Mouse (Mus musculus) cerebellum, postnatal 14 days (tissue): ENCODE results near the gene Wnt3.
A peak's percentile ranks its signal among the peaks of the same experiment; 100 is the strongest.

Experiments
- DNase-seq, 2 experiments: peaks; one replicate each; pipeline ENCODE4 v3.0.0; 2021; ENCODE audit warnings: mixed read lengths in 2 of 2

The Wnt3 gene

DNA sequence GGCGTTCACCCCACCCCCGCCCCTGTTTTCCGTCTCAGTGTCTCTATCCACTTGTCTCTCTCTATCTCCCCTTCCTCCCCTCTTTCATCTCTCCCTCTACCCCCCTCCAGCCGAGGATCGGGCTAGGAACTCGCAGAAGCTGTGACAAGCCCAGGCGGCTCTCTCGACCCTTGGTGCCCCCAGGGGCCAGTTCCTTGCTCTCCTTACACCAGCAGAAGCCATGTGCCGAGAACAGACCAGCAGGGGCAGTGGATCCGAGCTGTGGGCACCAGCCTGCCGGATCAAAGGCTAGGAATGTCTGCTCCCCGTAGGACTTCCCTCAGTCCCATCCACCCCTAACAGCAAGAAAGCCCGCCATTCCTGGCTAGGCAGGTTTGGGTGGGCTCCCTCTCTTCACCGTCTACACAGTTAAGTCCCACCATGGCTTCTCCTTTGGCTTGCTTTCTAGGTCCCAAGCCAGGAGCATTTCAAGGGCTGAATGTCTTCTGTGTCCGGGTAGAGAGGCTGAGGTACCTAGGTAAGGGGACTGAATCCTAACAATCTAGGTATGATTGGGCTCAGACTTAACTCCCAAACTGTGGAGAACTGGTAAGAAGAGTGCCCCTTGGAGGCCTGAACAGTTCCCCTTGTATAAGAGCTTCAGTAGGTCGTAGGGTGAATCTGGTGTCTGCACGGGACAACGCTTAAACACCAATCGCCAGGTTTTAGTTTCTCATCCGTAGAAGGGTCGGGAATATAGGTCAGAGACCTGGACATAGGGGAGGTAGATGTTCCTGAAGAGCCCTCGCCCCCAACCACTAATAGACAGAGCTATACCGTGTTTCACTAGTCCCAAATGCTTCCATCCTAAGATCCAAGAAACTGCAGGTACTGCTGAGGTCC is 1.2 kb upstream of the Wnt3 start:
- no peak for DNase-seq

DNA sequence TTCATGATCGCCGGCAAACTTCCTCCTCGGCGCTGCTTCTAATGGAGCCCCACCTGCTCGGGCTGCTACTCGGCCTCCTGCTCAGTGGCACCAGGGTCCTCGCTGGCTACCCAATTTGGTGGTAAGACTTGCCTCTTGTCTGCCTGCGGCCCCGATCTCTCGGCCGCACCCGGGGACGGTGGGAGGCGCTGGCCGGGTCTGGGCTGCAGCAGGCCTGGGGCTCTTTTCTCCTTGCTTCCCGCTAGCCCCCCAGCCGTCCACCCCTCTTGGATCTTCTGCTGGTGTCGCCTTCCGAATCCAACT is 229 bp downstream of the Wnt3 start:
- DNase-seq, result no peak

DNA sequence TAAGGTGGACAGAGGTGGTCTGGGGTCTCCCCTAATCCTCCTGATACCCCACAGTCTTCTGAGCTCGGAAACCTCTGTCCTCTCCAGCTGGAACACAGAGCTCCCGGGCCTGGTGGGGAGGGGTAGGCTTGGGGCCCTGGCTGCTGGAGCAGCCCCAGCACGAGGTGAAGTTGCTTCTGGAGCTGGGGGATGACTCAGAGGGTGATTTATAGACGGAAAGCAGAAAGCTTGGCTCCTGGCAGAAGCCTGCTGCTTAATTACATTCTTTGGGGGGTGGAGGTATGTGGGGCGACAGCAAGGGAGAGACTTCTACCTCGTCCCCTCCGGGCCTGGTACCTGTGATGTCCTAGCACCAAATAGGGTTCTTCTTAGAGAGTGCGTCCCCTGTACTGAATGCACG is 6.2 kb downstream of the Wnt3 start:
- DNase-seq, result no peak

DNA sequence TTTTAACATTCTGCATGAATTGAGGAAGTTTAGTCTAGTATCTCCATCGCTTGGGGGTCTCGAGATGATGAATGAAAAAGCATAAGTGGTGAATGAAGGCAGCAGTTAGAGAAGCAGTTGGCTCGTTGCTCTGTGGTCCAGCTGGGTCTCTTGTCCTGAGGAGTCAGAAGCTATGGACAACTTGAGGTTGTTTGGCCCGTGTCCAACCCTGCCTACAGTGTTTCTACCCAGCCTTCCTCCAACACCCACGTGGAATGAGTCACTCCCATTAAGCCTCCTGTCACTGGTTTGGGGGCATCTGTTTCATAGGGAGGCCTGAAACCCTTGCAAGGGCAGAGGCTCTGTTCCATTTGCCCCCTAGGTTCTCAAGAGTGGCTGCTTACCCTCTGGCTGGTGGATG is 16.0 kb downstream of the Wnt3 start:
- peak in 1 of 2 experiments; percentile 29 for DNase-seq

DNA sequence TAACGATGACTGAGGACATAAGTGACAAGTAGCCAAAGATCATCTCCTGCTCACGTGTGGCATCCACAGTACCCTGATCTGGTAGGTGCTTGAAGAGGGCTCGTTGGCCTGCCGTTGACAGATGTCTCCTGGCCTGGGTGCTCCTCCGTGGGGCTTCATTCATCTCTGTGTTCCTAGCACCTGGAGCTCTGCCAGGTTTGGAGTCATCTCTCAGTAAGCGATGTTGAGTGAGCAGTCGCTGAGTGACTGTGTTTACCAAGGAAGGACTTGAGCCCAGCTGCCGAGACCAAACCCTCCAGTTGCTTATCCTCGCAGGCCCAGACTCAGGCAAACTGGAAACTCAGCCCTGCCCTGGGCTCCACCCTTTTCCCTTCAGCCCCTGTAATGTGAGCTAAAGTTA is 27.2 kb downstream of the Wnt3 start:
- DNase-seq, result peak in 1 of 2 experiments; percentile 40

DNA sequence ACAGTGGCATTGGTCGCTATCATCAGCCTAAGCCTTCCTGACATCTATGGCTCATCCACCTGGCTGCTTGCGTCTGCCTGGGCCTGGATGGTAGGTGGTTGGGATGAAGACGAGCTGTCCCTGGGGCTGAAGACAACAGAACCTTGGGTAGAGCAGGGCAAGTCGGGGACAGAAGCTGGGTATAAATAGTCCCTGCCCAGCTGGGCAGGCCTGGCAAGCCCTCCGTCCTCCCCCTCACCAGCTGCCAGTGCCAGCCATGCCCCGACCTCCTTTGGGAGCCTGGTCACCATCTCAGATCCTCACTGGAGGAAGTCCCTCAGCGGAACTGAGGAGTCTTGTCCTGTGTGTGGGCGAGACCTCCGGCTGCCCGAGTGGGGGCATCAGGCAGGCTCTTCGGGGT is 30.2 kb downstream of the Wnt3 start:
- DNase-seq, result peak; percentile 42 to 60

DNA sequence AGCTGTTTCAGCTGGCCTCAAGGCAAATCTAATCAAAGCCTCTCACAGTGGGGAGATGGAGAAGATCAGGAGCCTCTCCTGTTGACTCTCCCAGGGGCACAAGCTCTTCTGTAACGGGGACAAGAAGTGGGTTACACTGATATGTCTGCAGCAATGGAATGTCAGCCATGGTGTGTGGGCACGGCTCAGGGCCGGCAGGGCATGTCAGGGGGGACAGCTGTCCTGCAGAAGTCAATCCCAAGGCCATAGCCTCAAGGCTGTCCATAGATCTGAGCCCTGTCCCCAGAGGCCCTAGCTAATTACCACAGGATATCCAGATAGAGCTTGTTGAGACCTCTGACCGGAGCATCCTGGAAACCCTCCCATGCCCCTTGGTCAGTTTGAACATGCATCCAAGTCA is 30.9 kb downstream of the Wnt3 start:
- no peak for DNase-seq

DNA sequence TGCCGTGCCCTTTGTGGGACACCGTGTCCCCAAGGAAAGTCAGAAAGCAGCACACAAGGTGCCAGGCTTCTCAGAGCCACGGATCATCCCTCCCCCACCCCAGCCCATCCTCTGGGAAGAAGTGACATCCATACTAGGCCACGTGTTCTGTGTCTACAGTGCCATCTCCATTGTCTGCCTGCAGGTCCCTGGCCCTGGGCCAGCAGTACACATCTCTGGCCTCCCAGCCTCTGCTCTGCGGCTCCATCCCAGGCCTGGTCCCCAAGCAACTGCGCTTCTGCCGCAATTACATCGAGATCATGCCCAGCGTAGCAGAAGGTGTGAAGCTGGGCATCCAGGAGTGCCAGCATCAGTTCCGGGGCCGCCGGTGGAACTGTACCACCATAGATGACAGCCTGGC is 34.0 kb downstream of the Wnt3 start:
- DNase-seq, result peak; percentile 59 to 75

DNA sequence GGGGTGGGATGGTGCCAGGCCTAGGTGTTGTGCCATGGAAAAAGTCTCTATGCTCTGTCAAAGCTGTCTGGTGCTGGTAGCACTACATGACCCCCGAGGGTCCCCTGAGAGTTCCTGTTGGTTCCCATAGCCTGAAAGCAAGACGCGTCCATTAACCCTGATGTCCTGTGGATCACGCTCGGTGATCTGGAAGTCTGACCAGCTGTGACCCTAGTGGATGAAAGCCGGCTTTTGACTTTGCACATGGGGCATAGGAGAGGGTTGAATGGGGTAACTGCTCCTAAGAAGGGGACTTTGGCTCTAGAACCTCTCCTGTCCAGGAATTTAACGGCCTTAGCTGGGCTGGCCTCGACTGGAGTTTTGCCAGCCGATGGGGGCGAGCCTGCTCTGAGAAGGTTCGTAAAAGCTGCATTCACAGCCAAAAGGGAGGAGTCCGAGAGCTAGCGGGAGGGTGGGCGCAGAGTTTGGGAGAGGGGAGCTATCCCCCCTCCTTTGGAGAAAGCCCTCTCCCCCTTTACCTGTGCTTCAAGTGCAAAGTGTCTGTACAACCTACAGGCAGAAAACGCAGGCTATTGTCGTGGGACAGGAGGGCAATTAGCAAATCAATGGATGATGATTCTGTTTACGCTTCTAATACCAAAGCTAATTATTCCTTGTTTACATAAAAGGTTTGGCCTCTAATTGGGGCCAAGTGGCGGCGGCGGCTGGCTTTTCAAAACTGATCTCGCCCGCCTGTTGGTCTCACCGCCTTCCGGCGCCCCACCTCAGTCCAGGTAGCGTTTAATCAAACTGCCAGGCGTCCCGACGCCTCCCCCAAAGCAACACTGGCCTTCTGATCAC is 35.0 kb downstream of the Wnt3 start:
- peak in 1 of 2 experiments; percentile 52 for DNase-seq

DNA sequence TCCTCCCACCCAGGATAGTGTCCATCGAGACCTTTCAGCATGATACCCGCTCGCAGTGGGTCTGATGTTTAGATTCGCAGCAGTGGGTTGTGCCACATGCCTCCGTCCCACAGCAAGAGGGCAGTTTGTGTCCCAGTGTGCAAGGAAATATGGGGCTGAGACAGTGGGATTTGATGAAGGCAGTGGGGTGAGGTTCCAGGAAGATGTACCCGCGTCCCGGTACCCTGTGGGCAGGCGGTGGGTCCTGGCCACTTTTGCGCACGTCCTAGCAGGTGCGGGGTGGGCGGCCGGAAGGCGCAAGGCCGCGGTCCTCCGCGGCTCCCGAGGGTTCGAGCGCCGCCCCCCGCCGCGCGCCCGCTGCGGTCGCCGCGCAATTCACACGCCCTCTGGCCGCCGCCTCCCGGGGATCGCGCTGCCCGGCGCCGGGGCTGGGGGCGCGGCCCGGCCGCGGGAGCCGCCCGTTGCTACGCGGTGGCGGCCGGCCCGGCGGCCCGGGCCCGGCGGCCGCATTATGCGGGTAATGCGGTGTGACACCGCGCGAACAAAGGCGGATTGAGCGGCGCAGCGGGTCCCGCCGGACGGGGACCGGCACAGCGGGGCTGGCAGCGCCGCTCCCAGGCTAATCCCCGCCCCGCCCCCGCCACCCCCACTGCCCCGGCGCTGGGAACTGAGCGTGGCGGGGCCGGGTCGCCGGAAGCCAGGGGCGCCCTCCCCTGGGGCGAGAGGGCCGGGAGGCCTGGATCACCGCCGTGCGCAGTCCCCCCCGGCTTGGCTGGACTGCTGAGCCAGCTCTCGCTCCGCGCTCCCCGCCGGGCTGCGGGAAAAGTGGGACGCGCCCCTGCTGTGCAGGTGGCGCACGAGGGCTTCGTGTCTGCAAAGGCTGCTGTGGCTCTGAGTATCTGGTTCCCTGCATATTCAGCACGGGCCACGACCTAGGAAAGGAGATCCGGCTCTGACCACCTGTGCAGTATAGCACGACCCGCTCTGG is 36.0 kb downstream of the Wnt3 start:
- peak; percentile 32 to 37 for DNase-seq

DNA sequence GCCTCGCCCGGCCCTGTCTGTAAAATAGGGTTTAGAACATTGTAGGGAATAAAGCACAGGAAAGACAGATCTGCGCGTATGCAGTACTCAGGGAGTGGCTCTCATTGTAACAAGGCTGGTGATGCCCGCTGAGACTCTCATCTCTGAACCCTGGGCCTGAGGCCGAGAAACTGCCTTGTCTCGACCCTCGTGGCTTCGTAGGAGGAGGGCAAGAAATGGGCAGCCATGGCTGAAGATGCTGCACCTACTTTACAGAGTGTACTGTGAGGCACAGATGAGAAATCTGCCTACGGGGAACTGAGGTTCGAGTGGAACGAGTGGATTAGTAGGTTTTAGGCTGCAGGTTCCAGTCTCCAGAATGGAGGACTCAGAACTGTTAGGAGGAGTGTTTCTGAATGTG is 36.7 kb downstream of the Wnt3 start:
- DNase-seq, result no peak

DNA sequence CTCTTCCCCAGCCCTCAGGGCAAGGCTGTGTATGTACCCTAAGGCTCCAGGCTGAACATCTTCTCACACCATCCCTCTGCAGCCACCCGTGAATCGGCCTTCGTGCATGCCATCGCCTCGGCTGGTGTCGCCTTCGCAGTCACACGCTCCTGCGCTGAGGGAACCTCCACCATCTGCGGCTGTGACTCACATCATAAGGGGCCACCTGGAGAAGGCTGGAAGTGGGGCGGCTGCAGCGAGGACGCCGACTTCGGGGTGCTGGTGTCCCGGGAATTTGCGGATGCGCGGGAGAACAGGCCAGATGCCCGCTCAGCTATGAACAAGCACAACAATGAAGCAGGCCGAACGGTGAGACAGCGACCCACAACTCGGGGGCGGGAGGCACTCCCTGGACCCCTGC is 37.3 kb downstream of the Wnt3 start:
- DNase-seq, result no peak

DNA sequence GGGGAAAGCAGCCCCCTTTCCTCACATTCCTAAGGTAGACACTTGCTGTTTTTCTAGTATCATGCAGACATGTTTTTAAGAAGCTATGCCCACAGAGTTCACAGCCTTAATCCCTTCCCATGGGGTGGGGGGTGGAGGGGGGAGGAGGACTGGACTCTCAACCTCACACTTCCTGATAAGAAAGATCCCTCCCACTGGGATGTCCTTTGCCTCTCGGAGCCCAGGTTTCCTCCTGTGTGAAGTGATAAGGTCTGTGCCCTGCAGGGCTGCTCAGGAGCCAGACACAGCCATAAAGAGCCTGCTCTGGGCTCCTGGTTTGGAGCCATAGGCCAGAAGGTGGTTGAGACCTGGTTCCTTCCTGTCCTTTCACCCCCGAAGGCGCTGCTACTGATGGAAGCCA is 40.9 kb downstream of the Wnt3 start:
- DNase-seq, result no peak

DNA sequence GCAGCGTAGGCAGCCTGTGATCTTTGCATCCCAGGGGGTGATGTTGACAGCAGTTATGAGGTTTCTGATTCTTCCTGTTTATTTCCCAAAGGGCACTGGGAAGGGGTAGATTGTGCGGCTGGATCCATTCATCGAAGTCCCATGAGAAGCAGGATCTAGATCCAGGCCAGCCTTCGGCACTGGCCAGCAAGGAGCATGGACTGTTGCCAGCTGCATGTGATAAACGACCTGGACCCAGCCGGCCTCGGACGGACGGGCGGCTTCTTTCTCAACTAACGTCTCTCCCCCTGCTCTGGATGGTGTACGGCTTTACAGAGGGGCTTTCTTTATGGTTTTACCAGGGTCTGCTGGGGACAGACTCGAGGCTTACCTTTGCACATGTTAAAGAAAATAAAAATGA is 42.0 kb downstream of the Wnt3 start:
- DNase-seq, result peak; percentile 70 to 78

DNA sequence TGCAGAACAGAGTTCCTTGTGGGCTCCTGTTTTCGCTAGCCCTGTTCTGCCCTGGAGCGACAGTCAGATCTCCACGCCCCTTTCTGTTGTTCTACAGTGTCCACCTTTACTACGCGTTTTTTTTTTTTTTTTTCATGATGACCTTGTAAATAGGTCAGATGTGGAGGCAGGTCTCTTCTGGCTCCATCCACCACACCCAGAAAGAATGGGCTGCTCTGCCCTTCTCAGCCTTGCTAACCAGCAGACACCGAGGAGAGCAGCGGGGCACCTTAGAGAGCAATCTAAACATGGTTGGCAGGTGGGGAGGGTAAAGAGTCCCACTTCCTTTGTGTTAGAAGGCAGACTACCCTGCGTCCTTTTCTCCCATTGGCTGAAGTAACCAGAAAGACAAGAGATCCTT is 42.8 kb downstream of the Wnt3 start:
- DNase-seq, result no peak

DNA sequence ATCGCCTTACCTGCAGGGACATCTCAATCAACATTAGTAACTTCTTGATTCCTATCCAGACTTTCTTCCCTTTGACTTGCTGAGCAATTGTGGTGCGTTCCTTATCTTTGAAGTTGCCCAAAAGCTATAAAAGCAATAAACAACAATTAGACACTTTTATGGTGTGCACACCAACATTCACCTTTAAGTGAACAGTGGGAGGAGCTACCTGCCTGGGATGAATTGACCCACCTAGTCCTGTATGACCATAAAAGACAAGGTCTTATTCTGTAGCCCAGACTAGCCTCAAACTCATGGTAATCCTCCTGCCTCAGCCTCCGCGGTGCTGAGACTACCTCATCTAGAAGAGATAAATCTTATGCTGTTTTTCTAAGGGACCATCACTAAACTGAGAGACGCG is 53.3 kb downstream of the Wnt3 start:
- DNase-seq, result no peak

DNA sequence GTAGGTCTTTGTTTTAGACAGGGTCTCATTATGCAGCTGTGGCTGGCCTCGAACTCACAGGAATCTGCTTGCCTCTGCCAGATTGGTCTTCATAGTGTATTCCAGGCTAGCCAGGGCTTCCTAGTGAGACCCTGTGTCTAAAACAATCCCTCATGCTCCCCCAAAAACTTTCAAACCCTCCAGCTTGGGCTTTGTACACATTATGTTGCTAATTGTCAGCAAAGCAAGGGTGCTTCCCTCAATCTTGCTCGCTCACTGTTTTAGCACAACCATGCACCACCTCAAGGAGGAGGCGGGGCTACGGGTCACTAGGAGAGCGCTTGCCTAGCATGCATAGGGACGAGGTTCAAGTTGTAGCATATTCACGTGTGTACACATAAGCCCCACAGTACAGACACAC is 54.9 kb downstream of the Wnt3 start:
- no peak for DNase-seq

DNA sequence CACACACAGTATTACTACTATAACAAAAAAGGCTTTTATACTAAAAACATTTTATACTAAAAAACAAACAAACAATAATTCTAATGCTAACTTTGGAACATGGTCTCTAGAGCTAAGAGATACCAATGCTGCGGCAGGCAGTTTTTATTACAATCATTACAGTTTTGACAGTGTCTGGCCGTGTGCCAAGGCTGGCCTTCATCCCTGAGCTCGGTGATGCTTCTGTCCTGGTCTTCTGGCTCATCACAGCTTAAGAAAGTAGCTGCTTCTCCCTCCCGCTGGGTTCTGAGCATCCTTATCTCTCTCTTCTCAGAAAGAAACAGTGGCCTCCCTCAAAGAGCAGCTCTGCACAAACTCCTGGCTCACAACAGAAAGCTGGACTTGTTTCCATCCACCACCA is 56.0 kb downstream of the Wnt3 start:
- no peak for DNase-seq

DNA sequence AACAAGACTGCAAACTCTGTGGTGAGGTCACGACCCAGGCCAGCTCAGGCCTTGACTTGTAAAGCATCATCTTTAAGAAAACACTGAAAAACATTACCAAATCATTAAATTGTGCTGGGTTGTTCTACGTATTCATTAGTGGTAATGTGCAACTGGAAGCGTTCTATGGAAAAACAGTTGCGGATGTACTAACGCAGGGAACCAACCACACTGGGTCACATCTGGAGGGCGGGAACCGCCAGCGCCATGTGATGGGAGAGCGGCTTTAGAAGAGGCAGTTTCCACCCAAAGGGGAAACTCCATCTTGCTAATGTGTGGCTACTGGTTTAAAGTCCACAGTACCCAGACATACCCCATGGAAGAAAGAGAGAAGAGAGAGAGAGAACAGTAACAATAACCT is 56.5 kb downstream of the Wnt3 start:
- DNase-seq, result no peak

DNA sequence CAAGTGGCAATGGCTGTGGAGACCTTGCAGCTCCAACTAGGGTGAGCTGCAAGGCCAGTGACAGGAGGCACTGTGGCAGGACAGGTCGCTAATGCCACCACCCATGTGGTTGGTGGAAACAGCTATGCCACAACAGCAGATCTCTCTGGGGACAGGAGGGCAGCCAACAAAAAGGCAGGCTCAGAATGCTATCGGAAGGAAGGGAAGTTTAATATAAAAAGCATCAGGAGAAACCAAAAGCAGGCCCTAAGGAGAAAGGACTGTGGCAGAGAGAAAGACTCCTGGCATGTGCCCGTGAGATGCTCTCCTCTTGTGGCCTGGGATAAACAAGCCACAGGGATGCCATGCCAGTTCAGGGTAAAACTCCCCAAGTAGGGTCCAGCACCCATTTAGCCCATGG is 57.8 kb downstream of the Wnt3 start:
- DNase-seq, result no peak

DNA sequence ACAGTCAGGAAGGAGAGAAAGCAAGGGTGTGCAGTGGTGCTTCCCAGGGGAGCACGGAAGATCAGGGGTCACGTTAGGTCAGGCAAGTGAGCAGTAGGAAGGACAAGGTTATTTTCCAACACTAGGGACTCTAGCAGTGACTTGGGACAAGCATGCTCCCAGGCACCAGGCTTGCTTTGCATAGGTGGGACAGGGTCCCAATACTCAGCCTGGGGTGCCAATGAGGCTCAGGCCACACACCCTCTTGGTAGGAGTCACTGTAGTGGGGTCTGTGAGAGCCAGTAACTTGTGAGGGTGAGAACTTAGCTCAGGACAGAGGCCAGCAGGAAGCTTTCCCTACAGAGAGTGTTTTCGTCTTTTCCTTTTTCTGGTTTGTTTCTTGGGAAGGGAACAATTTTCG is 58.4 kb downstream of the Wnt3 start:
- DNase-seq, result no peak

DNA sequence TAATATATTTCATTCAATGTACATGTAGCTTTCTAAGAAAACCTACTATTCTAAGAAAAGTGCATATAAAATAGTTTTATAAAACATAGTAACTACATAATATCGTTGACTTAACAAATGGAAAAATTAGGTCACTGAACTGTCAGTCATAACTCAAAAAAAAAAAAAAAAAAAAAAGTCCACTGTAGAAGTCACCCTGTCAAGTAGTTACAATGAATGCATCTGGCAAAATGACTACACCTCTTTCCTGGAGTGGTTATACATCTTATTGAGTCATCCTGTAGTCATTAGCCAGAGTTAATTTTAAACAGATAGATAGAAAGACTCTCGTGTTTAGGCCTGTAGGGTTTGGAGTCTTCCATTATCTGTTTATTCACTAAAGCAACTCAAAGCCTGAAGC is 65.0 kb downstream of the Wnt3 start:
- no peak for DNase-seq

DNA sequence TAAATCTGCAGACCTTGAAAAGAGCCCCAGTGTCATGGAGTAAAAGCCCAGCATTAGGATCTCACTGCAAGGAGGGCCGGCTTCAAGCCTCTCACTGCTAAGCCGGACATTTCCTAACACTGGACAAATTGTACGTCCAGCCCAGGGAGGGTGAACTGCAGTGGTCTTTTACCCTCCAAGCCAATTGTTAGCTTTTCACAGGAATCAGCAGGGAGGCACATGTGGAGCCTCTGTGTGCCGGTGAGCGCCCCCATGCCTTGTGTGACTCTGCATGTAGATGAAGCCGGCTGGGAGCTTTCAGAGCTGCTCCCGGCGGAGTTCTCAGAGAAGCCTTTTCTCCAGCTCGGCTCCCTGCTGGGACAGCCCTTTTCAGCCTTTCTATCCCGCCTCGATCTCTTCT is 66.9 kb downstream of the Wnt3 start:
- DNase-seq, result peak; percentile 48
